ENCODE assay signal across 24 mouse cellular contexts in the genomic region with DNA sequence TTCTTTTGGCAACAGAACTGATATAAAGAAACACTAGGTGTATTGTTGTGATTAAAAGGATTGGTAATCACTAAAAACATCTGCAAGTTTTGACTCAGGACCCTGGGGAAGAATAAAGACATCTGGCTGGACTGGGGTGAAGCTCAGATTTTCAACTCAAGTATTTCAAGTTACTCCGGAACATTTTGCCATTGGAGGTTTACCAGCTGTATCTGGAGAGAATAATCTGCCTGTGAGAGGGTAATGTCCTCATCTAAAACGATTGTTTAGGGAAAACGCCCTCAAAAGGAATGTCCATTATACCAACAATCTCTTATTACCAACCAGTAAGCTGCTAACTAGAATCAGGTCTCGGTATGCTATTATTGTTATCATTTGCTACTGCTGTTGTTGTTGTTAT.
A peak's percentile ranks its signal among the peaks of the same experiment; 100 is the strongest.
DNase-seq lines count a peak whose midpoint lies in the region; ATAC-seq and TF ChIP-seq lines count a peak whose summit lies in the region.
"Had no signal": no experiment of that assay in that cellular context is flagged by ENCODE, and none has a peak within 500 bp of the region (broad histone marks: within the 10 kb centered on the region; RNA-seq: fewer than 3 reads in every experiment).

No protein-coding gene starts in this region.

- TF ChIP-seq CTCF in lung, embryonic 14.5 days (IDR thresholded peaks at IDR 0.05; ENCODE audit: low read depth): no peak
- TF ChIP-seq CTCF in embryonic fibroblast, embryonic 13.5 days (IDR thresholded peaks at IDR 0.05; ENCODE audit: borderline replicate concordance, insufficient read depth, low read length): no peak

- WGBS in lung, embryonic 14.5 days: 62% methylated on average over 4 of the region's 4 CpGs
- 86% methylated on average over 4 of the region's 4 CpGs for WGBS in forebrain, embryonic 16.5 days

- H3K4me3 ChIP-seq in lung, embryonic 14.5 days (ENCODE audit: low read depth, low read length): no peak overlapping the region
- H3K4me3 ChIP-seq in embryonic fibroblast, embryonic 13.5 days (ENCODE audit: insufficient read depth, low read length): no peak overlapping the region
- H3K4me3 ChIP-seq in forebrain, embryonic 16.5 days (replicated peaks; ENCODE audit: low read length): no peak overlapping the region
- H3K4me3 ChIP-seq: embryonic facial prominence, embryonic 12.5 days; forebrain, embryonic 10.5 days; forebrain, embryonic 13.5 days; heart, adult 2 months; heart, embryonic 10.5 days; heart, embryonic 13.5 days; hindbrain, embryonic 12.5 days; hindbrain, embryonic 15.5 days had no signal

- H3K4me1 ChIP-seq in lung, embryonic 14.5 days (ENCODE audit: insufficient read depth): no peaks in the 10 kb centered on the region
- peaks cover 10% of the 10 kb centered on the region for H3K4me1 ChIP-seq in embryonic fibroblast, embryonic 13.5 days (ENCODE audit: control insufficient read depth, insufficient read depth, low read length)
- peaks cover 7% of the 10 kb centered on the region for H3K4me1 ChIP-seq in forebrain, embryonic 16.5 days (replicated peaks; ENCODE audit: control insufficient read depth, insufficient read depth, low read length)
- H3K4me1 ChIP-seq: embryonic facial prominence, embryonic 12.5 days; forebrain, embryonic 10.5 days; heart, embryonic 10.5 days; heart, embryonic 13.5 days; hindbrain, embryonic 12.5 days; hindbrain, embryonic 15.5 days had no signal

- no peak overlapping the region for H3K4me2 ChIP-seq in lung, embryonic 14.5 days
- H3K4me2 ChIP-seq in forebrain, embryonic 16.5 days (ENCODE audit: low read length): no peak overlapping the region
- H3K4me2 ChIP-seq: embryonic facial prominence, embryonic 12.5 days; forebrain, embryonic 13.5 days; heart, embryonic 13.5 days; hindbrain, embryonic 12.5 days; hindbrain, embryonic 15.5 days had no signal

- H3K27ac ChIP-seq in lung, embryonic 14.5 days (ENCODE audit: low read depth): no peak overlapping the region
- peak overlapping the region; percentile 94 for H3K27ac ChIP-seq in embryonic fibroblast, embryonic 13.5 days (ENCODE audit: insufficient read depth, low read length)
- H3K27ac ChIP-seq in forebrain, embryonic 16.5 days (ENCODE audit: low read length): no peak overlapping the region
- H3K27ac ChIP-seq: embryonic facial prominence, embryonic 12.5 days; forebrain, embryonic 10.5 days; forebrain, embryonic 13.5 days; heart, adult 2 months; heart, embryonic 10.5 days; heart, embryonic 13.5 days; hindbrain, embryonic 12.5 days; hindbrain, embryonic 15.5 days had no signal

- no peak for ATAC-seq in lung, embryonic 14.5 days (ENCODE audit: insufficient read depth)
- no peak for ATAC-seq in forebrain, embryonic 16.5 days
- ATAC-seq: forebrain, embryonic 13.5 days; forebrain, postnatal 0 days; intestine, postnatal 0 days; Patski had no signal

- DNase-seq in lung, embryonic 14.5 days: peak; percentile 11
- no peak for DNase-seq in lung, adult 18-20 months
- peak; percentile 7 for DNase-seq in R1 (ENCODE audit: low read depth, low spot score)
- no peak for DNase-seq in yolk sac, embryonic 10.5 days (ENCODE audit: low spot score)
- DNase-seq: adrenal gland, postnatal 10 days; adrenal gland, postnatal 36 days; cerebellum, adult 18-20 months; cerebellum, adult 9-10 months; cerebellum, postnatal 14 days; forebrain, postnatal 0 days; gastrocnemius, postnatal 10 days; gastrocnemius, postnatal 36 days; heart, adult 2 months had no signal

- no peaks in the 10 kb centered on the region for H3K9me3 ChIP-seq in lung, embryonic 14.5 days (ENCODE audit: low read depth, low read length)
- no peaks in the 10 kb centered on the region for H3K9me3 ChIP-seq in forebrain, embryonic 16.5 days (ENCODE audit: control insufficient read depth, low read length)
- H3K9me3 ChIP-seq: embryonic facial prominence, embryonic 12.5 days; forebrain, embryonic 10.5 days; forebrain, embryonic 13.5 days; heart, embryonic 10.5 days; heart, embryonic 13.5 days; hindbrain, embryonic 12.5 days; hindbrain, embryonic 15.5 days had no signal

- no peaks in the 10 kb centered on the region for H3K27me3 ChIP-seq in lung, embryonic 14.5 days (ENCODE audit: insufficient read depth, low read length)
- no peaks in the 10 kb centered on the region for H3K27me3 ChIP-seq in forebrain, embryonic 16.5 days (replicated peaks; ENCODE audit: control insufficient read depth, insufficient read depth, low read length)
- H3K27me3 ChIP-seq: embryonic facial prominence, embryonic 12.5 days; forebrain, embryonic 13.5 days; heart, embryonic 13.5 days; hindbrain, embryonic 12.5 days; hindbrain, embryonic 15.5 days; Patski had no signal

- H3K36me3 ChIP-seq in lung, embryonic 14.5 days (ENCODE audit: insufficient read depth): no peaks in the 10 kb centered on the region
- H3K36me3 ChIP-seq in forebrain, embryonic 16.5 days (ENCODE audit: control insufficient read depth, insufficient read depth): no peaks in the 10 kb centered on the region
- H3K36me3 ChIP-seq: embryonic facial prominence, embryonic 12.5 days; forebrain, embryonic 10.5 days; heart, embryonic 10.5 days; heart, embryonic 13.5 days; hindbrain, embryonic 12.5 days; hindbrain, embryonic 15.5 days had no signal

- H3K9ac ChIP-seq in lung, embryonic 14.5 days: no peak overlapping the region
- no peak overlapping the region for H3K9ac ChIP-seq in forebrain, embryonic 16.5 days (replicated peaks; ENCODE audit: low read depth, low read length)
- H3K9ac ChIP-seq: embryonic facial prominence, embryonic 12.5 days; forebrain, embryonic 13.5 days; forebrain, postnatal 0 days; heart, embryonic 13.5 days; hindbrain, embryonic 12.5 days; hindbrain, embryonic 15.5 days had no signal

- TF ChIP-seq POLR2A in embryonic fibroblast, embryonic 13.5 days (IDR thresholded peaks at IDR 0.05; ENCODE audit: low read depth, low read length): no peak

Comparison
In these comparisons a context has a peak if more than half of its experiments do, and no peak if none do; other contexts are left out.
1. DNase-seq: peak in lung, embryonic 14.5 days (single experiment) and R1 (single experiment); none in lung, adult 18-20 months (0 of 2) and yolk sac, embryonic 10.5 days (single experiment).